Mouse (Mus musculus): ENCODE measurements around the gene Fgf12.

- TF ChIP-seq POLR2A (IDR thresholded peaks at IDR 0.05; ENCODE audit: borderline replicate concordance, extremely low read depth, insufficient read depth, insufficient read length, poor library complexity, severe bottlenecking) (no peak), CTCF (IDR thresholded peaks at IDR 0.05; ENCODE audit: borderline replicate concordance, extremely low read depth, insufficient read depth, insufficient read length) (no peak)
These were observed 273.8 kb downstream of the Fgf12 start for GRCm38 (mm10) chr16:28479022-28479421.
